Mouse (Mus musculus): Measurements from ENCODE around the gene Atad3a.
"Not testable (repeated sequence)": the region's sequence is repeated elsewhere in the genome, so short reads cannot be mapped to it uniquely, and the experiment has no call there.

The Atad3a gene

GRCm38 (mm10) chr4:155774971-155775740 is 14.3 kb upstream of the Atad3a start:
- no peak for DNase-seq (ENCODE audit: low spot score)

- DNase-seq (ENCODE audit: low spot score), result peak; percentile 94
Measured at GRCm38 (mm10) chr4:155774280-155774754, 13.4 kb upstream of the Atad3a start, which contains the start of gene Vwa1. TSS of gene Vwa1 (minus strand) at chr4:155774698.

- no peak for DNase-seq (ENCODE audit: low spot score)
Measured at GRCm38 (mm10) chr4:155773335-155774078, 12.6 kb upstream of the Atad3a start.

GRCm38 (mm10) chr4:155772786-155773185 is 11.9 kb upstream of the Atad3a start:
- DNase-seq (ENCODE audit: low spot score), result no peak

- no peak for DNase-seq (ENCODE audit: low spot score)
Measured at GRCm38 (mm10) chr4:155771706-155772105, 10.8 kb upstream of the Atad3a start.

GRCm38 (mm10) chr4:155770626-155771025 is 9.7 kb upstream of the Atad3a start:
- no peak for DNase-seq (ENCODE audit: low spot score)

- peak; percentile 93 for DNase-seq (ENCODE audit: low spot score)
Measured at GRCm38 (mm10) chr4:155769880-155770512, 9.1 kb upstream of the Atad3a start.

- no peak for DNase-seq (ENCODE audit: low spot score)
Measured at GRCm38 (mm10) chr4:155769496-155769879, 8.6 kb upstream of the Atad3a start.

GRCm38 (mm10) chr4:155762357-155762756 is 1.5 kb upstream of the Atad3a start:
- DNase-seq (ENCODE audit: low spot score), result no peak

GRCm38 (mm10) chr4:155761356-155762099 is 635 bp upstream of the Atad3a start:
- DNase-seq (ENCODE audit: low spot score), result no peak

- no peak for DNase-seq (ENCODE audit: low spot score)
Measured at GRCm38 (mm10) chr4:155759862-155760612, 856 bp downstream of the Atad3a start.

- DNase-seq (ENCODE audit: low spot score), result no peak
Measured at GRCm38 (mm10) chr4:155757011-155757410, 3.9 kb downstream of the Atad3a start.

- DNase-seq (ENCODE audit: low spot score), result no peak
Measured at GRCm38 (mm10) chr4:155746575-155747490, 14.1 kb downstream of the Atad3a start.

- DNase-seq (ENCODE audit: low spot score), result no peak
Measured at GRCm38 (mm10) chr4:155746036-155746548, 14.8 kb downstream of the Atad3a start.

- no peak for DNase-seq (ENCODE audit: low spot score)
Measured at GRCm38 (mm10) chr4:155745136-155745535, 15.8 kb downstream of the Atad3a start.

GRCm38 (mm10) chr4:155744474-155744873 is 16.4 kb downstream of the Atad3a start:
- no peak for DNase-seq (ENCODE audit: low spot score)

- no peak for DNase-seq (ENCODE audit: low spot score)
Measured at GRCm38 (mm10) chr4:155742684-155743083, 18.2 kb downstream of the Atad3a start.

- DNase-seq (ENCODE audit: low spot score), result not testable (repeated sequence)
Measured at GRCm38 (mm10) chr4:155740681-155741080, 20.2 kb downstream of the Atad3a start.

GRCm38 (mm10) chr4:155739741-155740636 is 20.9 kb downstream of the Atad3a start:
- no peak for DNase-seq (ENCODE audit: low spot score)

Data from urinary bladder, postnatal 25 days (tissue).